12 mouse cellular contexts compared by ENCODE assay signal in genomic region chr5:114512756-114513155, GRCm38 (mm10). TPM values are rescaled to one million over a fixed set of nuclear protein-coding genes. Genes with fewer than 3 reads are reported as not detected.
DNase-seq lines count a peak whose midpoint lies in the region; ATAC-seq lines count a peak whose summit lies in the region.
"Had no signal": no experiment of that assay in that cellular context is flagged by ENCODE, and none has a peak within 500 bp of the region (broad histone marks: within the 10 kb centered on the region; RNA-seq: fewer than 3 reads in every experiment).

No protein-coding gene starts in this region.

- H3K4me2 ChIP-seq in intestine, embryonic 15.5 days (replicated peaks) = peak overlapping the region; percentile 31; the same call in 1 of the 2 replicates
- H3K4me2 ChIP-seq: embryonic facial prominence, embryonic 15.5 days; liver, embryonic 13.5 days; neural tube, embryonic 13.5 days had no signal

- H3K9me3 ChIP-seq in intestine, embryonic 15.5 days = no peaks in the 10 kb centered on the region
- H3K9me3 ChIP-seq: embryonic facial prominence, embryonic 15.5 days; liver, embryonic 13.5 days; neural tube, embryonic 13.5 days had no signal

- H3K27ac ChIP-seq in intestine, embryonic 15.5 days = no peak overlapping the region
- H3K27ac ChIP-seq: embryonic facial prominence, embryonic 15.5 days; liver, embryonic 13.5 days had no signal

- H3K36me3 ChIP-seq in intestine, embryonic 15.5 days = no peaks in the 10 kb centered on the region
- H3K36me3 ChIP-seq: embryonic facial prominence, embryonic 15.5 days; liver, embryonic 13.5 days; neural tube, embryonic 13.5 days had no signal

- 15% methylated on average over 9 of the region's 9 CpGs for WGBS in intestine, embryonic 15.5 days

- no peak overlapping the region for H3K9ac ChIP-seq in intestine, embryonic 15.5 days
- H3K9ac ChIP-seq: embryonic facial prominence, embryonic 15.5 days; liver, embryonic 13.5 days; neural tube, embryonic 13.5 days had no signal

- H3K27me3 ChIP-seq in intestine, embryonic 15.5 days (replicated peaks) = no peaks in the 10 kb centered on the region

- intact Hi-C loops in left cerebral cortex, postnatal 25 days (cut with DNase I) = no loop called here
- intact Hi-C loops in left cerebral cortex, postnatal 4 days (cut with DNase I) = no loop called here

- 0 out of 2 replicates have a peak, but pooled peaks cover 8% of the 10 kb centered on the region for H3K4me1 ChIP-seq in intestine, embryonic 15.5 days (replicated peaks)
- H3K4me1 ChIP-seq: liver, embryonic 13.5 days had no signal

- peak; percentile 8 to 29 for DNase-seq in left cerebral cortex, postnatal 25 days (ENCODE audit: low spot score in 2 of 2)
- DNase-seq in left cerebral cortex, postnatal 4 days = no peak
- DNase-seq in T-cell, adult 2 months (ENCODE audit: low spot score) = peak; percentile 56
- DNase-seq in urinary bladder, postnatal 4 days (ENCODE audit: low spot score in 2 of 2) = no peak
- no peak for DNase-seq in retina, postnatal 1 day
- DNase-seq: gastrocnemius, postnatal 14 days; liver, embryonic 13.5 days had no signal

- no peak overlapping the region for H3K4me3 ChIP-seq in intestine, embryonic 15.5 days (replicated peaks)
- H3K4me3 ChIP-seq: embryonic facial prominence, embryonic 15.5 days; liver, embryonic 13.5 days; neural tube, embryonic 13.5 days had no signal

- peak; percentile 72 for ATAC-seq in intestine, embryonic 15.5 days
- 0 out of 2 replicates have a peak, but pooled peaks have one; percentile 31 for ATAC-seq in neutrophil, adult 5-6 weeks (ENCODE audit: extremely low read depth, insufficient number of reproducible peaks, low FRiP score, poor library complexity, severe bottlenecking)
- no peak for ATAC-seq in granulocyte monocyte progenitor cell, adult 5-6 weeks (replicated peaks; ENCODE audit: poor library complexity, severe bottlenecking)

RNA-seq across cellular contexts. Expression of gene Fam222a, which starts 55.1 kb away (rescaled TPM):
- total RNA-seq in left cerebral cortex, postnatal 25 days (2021) = 10 to 100 TPM in 1 of 2 experiments, 1 to 10 TPM in 1; 6.8 to 12.8 TPM
- total RNA-seq in left cerebral cortex, postnatal 4 days (2021) = 10 to 100 TPM in 1 of 2 experiments, 1 to 10 TPM in 1; 8.7 to 10.4 TPM
- polyA plus RNA-seq in intestine, embryonic 15.5 days (2015; fragmentation: Nextera tagmentation; extraction: Ambion mirVana) = 5.1 and 6.2 TPM in 2 replicates
- total RNA-seq in neutrophil, adult 5-6 weeks (2017) = 0.37 and 1.5 TPM in 2 replicates
- 0.34 and 2.0 TPM in 2 replicates for total RNA-seq in granulocyte monocyte progenitor cell, adult 5-6 weeks (2014; fragmentation: Nextera tagmentation)
- not detected in 2 replicates for total RNA-seq in granulocyte monocyte progenitor cell, adult 5-6 weeks (2017)

Comparison
In these comparisons a context has a peak if more than half of its experiments do, and no peak if none do; other contexts are left out.
1. DNase-seq: peak in left cerebral cortex, postnatal 25 days (2 of 2) and T-cell, adult 2 months (single experiment); none in left cerebral cortex, postnatal 4 days (single experiment), urinary bladder, postnatal 4 days (0 of 2) and retina, postnatal 1 day (single experiment).